Mouse (Mus musculus): ENCODE data around the gene Lrfn4. TPM values are rescaled to one million over a fixed set of nuclear protein-coding genes. Genes with fewer than 3 reads are reported as not detected.

The Lrfn4 gene
- polyA plus RNA-seq, 1 experiment, result 0.50 TPM

GRCm38 (mm10) chr19:4613464-4614304, 1.8 kb downstream of the Lrfn4 start:
- Histone ChIP-seq H3K4me3 (ENCODE audit: insufficient read depth, low read length) (0 out of 2 replicates have a peak overlapping the region, but pooled peaks have one; percentile 88), H3K4me1 (ENCODE audit: control insufficient read depth, insufficient read depth, low read length) (no peaks in the 10 kb centered on the region)

GRCm38 (mm10) chr19:4612181-4612961, 3.1 kb downstream of the Lrfn4 start:
- no peak for TF ChIP-seq POLR2A (IDR thresholded peaks at IDR 0.05; ENCODE audit: borderline replicate concordance, low read depth, low read length)
- TF ChIP-seq CTCF (IDR thresholded peaks at IDR 0.05; ENCODE audit: low read depth, low read length), result no peak
- no peaks in the 10 kb centered on the region for H3K4me1 ChIP-seq (ENCODE audit: control insufficient read depth, insufficient read depth, low read length)
- H3K27ac ChIP-seq (ENCODE audit: insufficient read depth, low read depth, low read length), result no peak overlapping the region
- no peak overlapping the region for H3K4me3 ChIP-seq (ENCODE audit: insufficient read depth, low read length)

More at GRCm38 (mm10) chr19:4613464-4614304, 1.8 kb downstream of the Lrfn4 start:
- no peak overlapping the region for H3K27ac ChIP-seq (ENCODE audit: insufficient read depth, low read depth, low read length)
- TF ChIP-seq CTCF (IDR thresholded peaks at IDR 0.05; ENCODE audit: low read depth, low read length), result no peak
- TF ChIP-seq POLR2A (IDR thresholded peaks at IDR 0.05; ENCODE audit: borderline replicate concordance, low read depth, low read length), result no peak

GRCm38 (mm10) chr19:4610109-4610508, 5.4 kb downstream of the Lrfn4 start:
- Histone ChIP-seq H3K4me1 (ENCODE audit: control insufficient read depth, insufficient read depth, low read length) (no peaks in the 10 kb centered on the region), H3K4me3 (ENCODE audit: insufficient read depth, low read length) (no peak overlapping the region), H3K27ac (ENCODE audit: insufficient read depth, low read depth, low read length) (no peak overlapping the region)
- TF ChIP-seq POLR2A (IDR thresholded peaks at IDR 0.05; ENCODE audit: borderline replicate concordance, low read depth, low read length), result no peak
- no peak for TF ChIP-seq CTCF (IDR thresholded peaks at IDR 0.05; ENCODE audit: low read depth, low read length)

- no peak overlapping the region for H3K4me3 ChIP-seq (ENCODE audit: insufficient read depth, low read length)
- no peak overlapping the region for H3K27ac ChIP-seq (ENCODE audit: insufficient read depth, low read depth, low read length)
- H3K4me1 ChIP-seq (ENCODE audit: control insufficient read depth, insufficient read depth, low read length), result no peaks in the 10 kb centered on the region
- no peak for TF ChIP-seq CTCF (IDR thresholded peaks at IDR 0.05; ENCODE audit: low read depth, low read length)
- no peak for TF ChIP-seq POLR2A (IDR thresholded peaks at IDR 0.05; ENCODE audit: borderline replicate concordance, low read depth, low read length)
These were observed 7.0 kb downstream of the Lrfn4 start for GRCm38 (mm10) chr19:4608511-4608910.

- no peak overlapping the region for H3K4me3 ChIP-seq (ENCODE audit: insufficient read depth, low read length)
- no peak for TF ChIP-seq CTCF (IDR thresholded peaks at IDR 0.05; ENCODE audit: low read depth, low read length)
- no peak for TF ChIP-seq POLR2A (IDR thresholded peaks at IDR 0.05; ENCODE audit: borderline replicate concordance, low read depth, low read length)
- H3K27ac ChIP-seq (ENCODE audit: insufficient read depth, low read depth, low read length), result no peak overlapping the region
- no peaks in the 10 kb centered on the region for H3K4me1 ChIP-seq (ENCODE audit: control insufficient read depth, insufficient read depth, low read length)
These were observed 8.1 kb downstream of the Lrfn4 start for GRCm38 (mm10) chr19:4607406-4607805.

- no peak for TF ChIP-seq CTCF (IDR thresholded peaks at IDR 0.05; ENCODE audit: low read depth, low read length)
- no peak for TF ChIP-seq POLR2A (IDR thresholded peaks at IDR 0.05; ENCODE audit: borderline replicate concordance, low read depth, low read length)
- no peak overlapping the region for H3K4me3 ChIP-seq (ENCODE audit: insufficient read depth, low read length)
- H3K27ac ChIP-seq (ENCODE audit: insufficient read depth, low read depth, low read length), result no peak overlapping the region
- H3K4me1 ChIP-seq (ENCODE audit: control insufficient read depth, insufficient read depth, low read length), result no peaks in the 10 kb centered on the region
These were observed 9.8 kb downstream of the Lrfn4 start for GRCm38 (mm10) chr19:4605654-4606053.

GRCm38 (mm10) chr19:4603801-4604723, 11.4 kb downstream of the Lrfn4 start:
- TF ChIP-seq CTCF (IDR thresholded peaks at IDR 0.05; ENCODE audit: low read depth, low read length) (no peak), POLR2A (IDR thresholded peaks at IDR 0.05; ENCODE audit: borderline replicate concordance, low read depth, low read length) (no peak)
- Histone ChIP-seq H3K4me3 (ENCODE audit: insufficient read depth, low read length) (no peak overlapping the region), H3K27ac (ENCODE audit: insufficient read depth, low read depth, low read length) (no peak overlapping the region), H3K4me1 (ENCODE audit: control insufficient read depth, insufficient read depth, low read length) (no peaks in the 10 kb centered on the region)

- Histone ChIP-seq H3K27ac (ENCODE audit: insufficient read depth, low read depth, low read length) (no peak overlapping the region), H3K4me3 (ENCODE audit: insufficient read depth, low read length) (no peak overlapping the region), H3K4me1 (ENCODE audit: control insufficient read depth, insufficient read depth, low read length) (no peaks in the 10 kb centered on the region)
- TF ChIP-seq POLR2A (IDR thresholded peaks at IDR 0.05; ENCODE audit: borderline replicate concordance, low read depth, low read length), result no peak
- no peak for TF ChIP-seq CTCF (IDR thresholded peaks at IDR 0.05; ENCODE audit: low read depth, low read length)
These were observed 13.0 kb downstream of the Lrfn4 start for GRCm38 (mm10) chr19:4602459-4602858.

- H3K27ac ChIP-seq (ENCODE audit: insufficient read depth, low read depth, low read length), result no peak overlapping the region
These were observed 19.4 kb downstream of the Lrfn4 start for GRCm38 (mm10) chr19:4596071-4596470.

More at GRCm38 (mm10) chr19:4596071-4596470, 19.4 kb downstream of the Lrfn4 start:
- H3K4me3 ChIP-seq (ENCODE audit: insufficient read depth, low read length), result no peak overlapping the region
- H3K4me1 ChIP-seq (ENCODE audit: control insufficient read depth, insufficient read depth, low read length), result no peaks in the 10 kb centered on the region
- TF ChIP-seq CTCF (IDR thresholded peaks at IDR 0.05; ENCODE audit: low read depth, low read length), result no peak
- no peak for TF ChIP-seq POLR2A (IDR thresholded peaks at IDR 0.05; ENCODE audit: borderline replicate concordance, low read depth, low read length)
